Mouse (Mus musculus) kidney, postnatal 25 days (tissue): ENCODE results near the gene Bax.

Experiments
- DNase-seq, 2 experiments: peaks; one replicate each; pipeline ENCODE4 v3.0.0; 2021; ENCODE audit warnings: mixed read lengths in 2 of 2

The Bax gene

DNA sequence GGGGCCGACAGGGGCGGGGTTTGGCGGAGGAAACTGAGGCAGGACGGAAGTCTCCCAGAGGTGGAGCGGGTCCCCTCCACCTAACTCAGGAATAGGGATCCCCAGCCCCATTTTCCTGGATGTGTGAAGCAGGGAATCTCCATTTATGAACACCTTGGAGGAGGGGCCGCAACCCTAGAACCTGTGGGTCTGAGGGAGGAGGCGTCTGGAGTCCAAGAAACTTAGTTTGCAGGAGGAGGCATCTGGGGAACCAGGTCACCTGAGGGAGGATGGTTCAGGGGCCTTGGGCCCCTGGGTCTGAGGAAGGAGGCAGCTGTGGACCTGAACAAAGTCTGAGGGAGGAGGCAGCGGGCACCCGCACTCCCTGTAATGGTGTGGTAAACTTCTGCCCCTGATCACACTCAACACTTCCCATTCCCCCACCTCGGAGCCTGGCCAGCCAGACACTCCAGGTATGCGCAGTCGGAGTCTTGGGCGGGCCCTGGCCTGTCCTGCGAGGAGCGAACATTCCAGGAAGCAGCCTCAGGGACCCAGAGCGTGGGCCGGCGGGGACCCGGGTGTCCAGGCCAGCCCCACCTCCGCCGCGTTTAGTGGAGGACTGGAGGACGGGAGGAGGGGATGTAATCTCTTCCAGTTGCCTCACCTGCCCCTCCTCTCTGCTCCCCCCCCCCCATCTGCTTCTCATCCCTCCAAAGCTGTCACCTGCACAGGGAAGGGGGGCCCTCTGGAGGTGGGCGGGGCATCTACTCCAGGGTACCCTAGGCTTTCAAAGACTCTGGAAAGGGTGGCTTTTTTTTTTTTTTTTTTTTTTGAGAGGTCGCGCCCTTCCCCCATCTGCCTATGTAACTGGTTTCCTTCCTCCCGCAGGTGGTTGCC lies 52.6 kb downstream of the Bax start:
- peak in 1 of 2 experiments; percentile 55 for DNase-seq

DNA sequence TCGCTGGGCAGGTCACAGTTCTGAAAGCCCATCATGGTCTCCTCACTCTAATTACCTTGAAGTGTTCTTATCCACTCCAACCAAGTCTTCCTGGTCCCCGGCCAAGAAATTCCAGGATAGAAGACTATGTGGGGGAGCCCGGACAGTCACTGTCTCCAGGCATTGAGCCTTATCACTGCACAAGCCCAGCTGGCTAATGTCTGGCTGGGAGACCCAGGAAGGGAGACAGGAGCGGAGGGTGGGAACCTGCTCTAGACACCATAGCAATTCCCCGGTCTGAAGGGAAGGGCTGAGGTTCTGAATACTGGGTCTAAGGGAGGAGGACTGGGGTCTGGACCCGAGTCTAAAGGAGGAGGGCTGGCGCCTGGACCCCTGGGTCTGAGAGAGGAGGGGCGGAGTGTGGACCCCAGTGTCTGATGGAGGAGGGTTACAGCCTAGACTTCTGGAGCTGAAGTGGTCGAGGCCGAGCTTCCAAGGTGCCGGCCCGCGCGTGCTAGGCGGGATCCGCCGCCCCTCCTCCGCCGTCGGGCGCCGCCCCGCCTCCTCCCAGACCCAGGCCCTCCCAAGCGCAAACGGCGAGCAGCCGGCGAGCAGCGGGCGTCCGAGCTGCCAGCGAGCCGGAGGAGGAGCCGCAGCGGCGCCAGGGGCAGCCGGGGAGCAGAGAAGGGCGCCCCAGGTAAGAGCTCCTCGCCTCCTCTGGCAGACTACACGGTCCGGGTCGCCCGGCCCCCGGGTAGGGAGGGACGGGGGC lies 53.4 kb downstream of the Bax start, which contains the start of gene Ntf5:
Gene Ntf5, plus strand, starts transcription at position 583 of the 751 bp plus-strand sequence.
- DNase-seq: peak; percentile 20 to 56

GRCm38 (mm10) chr7:45412421-45412820 lies 54.3 kb downstream of the Bax start:
- no peak for DNase-seq
